Mouse (Mus musculus) lung, embryonic 14.5 days (tissue): ENCODE data around the gene Prr19. TPM values are rescaled to one million over a fixed set of nuclear protein-coding genes. Genes with fewer than 3 reads are reported as not detected.
A peak's percentile ranks its signal among the peaks of the same experiment; 100 is the strongest.

Experiments
- ATAC-seq: fragments of 200-750 bp; cut with Nextera tagmentation; 2 replicates; pipeline ENCODE4 v1.8.0; 2017; ENCODE audit warnings: mild to moderate bottlenecking, moderate TSS enrichment, moderate library complexity; ENCODE audit not compliant: insufficient read depth
- DNase-seq: peaks from one replicate; pipeline ENCODE4 v3.0.0-alpha.2; 2015
- H3K27ac ChIP-seq: fragments of 300-500 bp; sonication (generic); 2 replicates; pipeline ENCODE4 v1.5.1; 2014; ENCODE audit warnings: low read depth, mild to moderate bottlenecking, moderate library complexity
- H3K27me3 ChIP-seq: fragments of 300-500 bp; sonication (generic); 2 replicates; pipeline ENCODE4 v1.6.1; 2014; ENCODE audit warnings: low read length, control low read depth; ENCODE audit not compliant: insufficient read depth
- H3K36me3 ChIP-seq: fragments of 300-500 bp; sonication (generic); 2 replicates; pipeline ENCODE4 v1.6.1; 2014; ENCODE audit warnings: control low read depth; ENCODE audit not compliant: insufficient read depth
- H3K4me1 ChIP-seq: fragments of 300-500 bp; sonication (generic); 2 replicates; pipeline ENCODE4 v1.6.1; 2014; ENCODE audit warnings: antibody characterized with exemption, control low read depth; ENCODE audit not compliant: insufficient read depth
- H3K4me2 ChIP-seq: fragments of 300-500 bp; sonication (generic); 2 replicates; pipeline ENCODE4 v1.6.1; 2014; ENCODE audit warnings: mild to moderate bottlenecking
- H3K4me3 ChIP-seq: fragments of 300-500 bp; sonication (generic); 2 replicates; pipeline ENCODE4 v1.5.1; 2014; ENCODE audit warnings: low read depth, low read length
- H3K9ac ChIP-seq: fragments of 300-500 bp; sonication (generic); 2 replicates; pipeline ENCODE4 v1.6.1; 2014
- H3K9me3 ChIP-seq: fragments of 300-500 bp; sonication (generic); 2 replicates; pipeline ENCODE4 v1.6.1; 2016; ENCODE audit warnings: low read depth, low read length, control low read depth
- CTCF ChIP-seq: IDR thresholded peaks from 2 replicates; pipeline ENCODE4 v1.5.1; 2016; ENCODE audit warnings: antibody characterized with exemption, low read depth
- WGBS: fragments of 180-500 bp; shearing (Covaris S2); extraction: QIAGEN DNeasy Blood & Tissue Kit; methylation state at CpG from one replicate; pipeline ENCODE4 v1.1.7; 2014; 5-methylcytosine and 5-hydroxymethylcytosine counted together
- polyA plus RNA-seq: library from polyadenylated mRNA; unstranded; fragments of >200 nt; fragmentation: Nextera tagmentation; extraction: Ambion mirVana; gene quantifications from 2 replicates; pipeline ENCODE4 v1.2.1, GENCODE M21; 2014

Gene Prr19
- polyA plus RNA-seq, 1 experiment from 2014 or later = 0.29 TPM

DNA sequence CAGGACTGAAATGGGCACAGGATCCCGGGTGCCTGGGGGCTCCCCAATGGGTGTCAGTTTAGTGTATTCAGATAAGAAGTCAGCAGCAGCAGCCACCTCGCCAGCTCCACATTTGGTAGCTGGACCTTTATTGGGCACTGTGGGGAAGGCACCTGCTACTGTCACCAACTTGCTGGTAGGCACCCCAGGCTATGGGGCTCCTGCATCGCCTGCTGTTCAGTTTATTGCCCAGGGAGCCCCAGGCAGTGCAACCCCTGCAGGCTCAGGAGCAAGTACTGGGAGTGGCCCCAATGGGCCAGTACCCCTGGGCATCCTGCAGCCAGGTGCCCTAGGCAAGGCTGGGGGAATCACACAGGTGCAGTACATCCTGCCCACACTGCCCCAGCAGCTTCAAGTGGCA, 12.5 kb upstream of the Prr19 start:
- no peak for TF ChIP-seq CTCF
- no peaks in the 10 kb centered on the region for H3K27me3 ChIP-seq
- H3K4me1 ChIP-seq = peaks cover 6% of the 10 kb centered on the region
- WGBS = 88% methylated on average over 3 of the region's 3 CpGs
- H3K4me2 ChIP-seq = no peak overlapping the region
- H3K9me3 ChIP-seq = no peaks in the 10 kb centered on the region
- no peak overlapping the region for H3K9ac ChIP-seq
- no peak overlapping the region for H3K4me3 ChIP-seq
- no peak overlapping the region for H3K27ac ChIP-seq
- H3K36me3 ChIP-seq = peaks cover 91% of the 10 kb centered on the region
- ATAC-seq (no peak), DNase-seq (no peak)

DNA sequence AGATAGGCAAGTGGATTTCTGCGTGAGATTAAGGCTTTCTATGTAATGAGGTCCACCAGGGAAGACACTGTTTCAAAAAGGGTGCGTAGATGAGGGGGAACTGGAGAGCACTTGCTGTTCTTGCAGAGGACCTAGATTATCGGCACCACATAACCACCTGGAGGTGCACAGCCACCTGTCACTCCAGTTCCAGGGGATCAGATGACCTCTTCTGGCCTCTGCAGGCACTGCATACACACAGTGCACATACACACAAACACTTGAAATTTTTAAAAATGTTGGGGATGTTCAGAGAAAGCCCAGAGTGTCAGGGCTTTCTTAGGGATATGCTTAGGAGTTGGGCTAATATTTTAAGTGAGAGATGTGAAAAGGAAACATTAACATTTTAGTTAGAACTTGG, 11.3 kb upstream of the Prr19 start:
- peak; percentile 21; the same call in 1 of the 2 replicates for TF ChIP-seq CTCF
- DNase-seq (no peak), ATAC-seq (no peak)
- Histone ChIP-seq H3K27me3 (no peaks in the 10 kb centered on the region), H3K9me3 (no peaks in the 10 kb centered on the region), H3K36me3 (peaks cover 100% of the 10 kb centered on the region), H3K4me1 (no peaks in the 10 kb centered on the region), H3K27ac (no peak overlapping the region), H3K4me3 (no peak overlapping the region), H3K9ac (no peak overlapping the region), H3K4me2 (no peak overlapping the region)
- WGBS = 96% methylated on average over 3 of the region's 3 CpGs

DNA sequence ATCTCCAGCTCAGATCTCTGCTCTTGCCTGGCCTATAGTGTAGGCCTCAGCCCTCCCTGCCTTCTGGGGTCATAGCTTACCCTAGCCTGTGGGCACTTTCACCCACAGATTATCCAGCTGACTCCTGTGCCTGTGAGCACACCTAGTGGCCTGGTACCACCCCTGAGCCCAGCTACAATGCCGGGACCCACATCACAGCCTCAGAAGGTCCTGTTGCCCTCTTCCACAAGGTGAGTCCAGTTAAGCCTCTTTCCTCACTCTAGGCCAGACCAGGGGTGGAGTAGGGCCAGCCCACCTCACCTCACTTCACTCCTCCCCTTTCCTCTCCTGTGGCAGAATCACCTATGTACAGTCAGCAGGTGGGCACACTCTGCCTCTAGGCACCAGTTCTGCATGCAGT, 10.7 kb upstream of the Prr19 start:
- 97% methylated on average over 1 of the region's 1 CpGs for WGBS
- no peak for TF ChIP-seq CTCF

DNA sequence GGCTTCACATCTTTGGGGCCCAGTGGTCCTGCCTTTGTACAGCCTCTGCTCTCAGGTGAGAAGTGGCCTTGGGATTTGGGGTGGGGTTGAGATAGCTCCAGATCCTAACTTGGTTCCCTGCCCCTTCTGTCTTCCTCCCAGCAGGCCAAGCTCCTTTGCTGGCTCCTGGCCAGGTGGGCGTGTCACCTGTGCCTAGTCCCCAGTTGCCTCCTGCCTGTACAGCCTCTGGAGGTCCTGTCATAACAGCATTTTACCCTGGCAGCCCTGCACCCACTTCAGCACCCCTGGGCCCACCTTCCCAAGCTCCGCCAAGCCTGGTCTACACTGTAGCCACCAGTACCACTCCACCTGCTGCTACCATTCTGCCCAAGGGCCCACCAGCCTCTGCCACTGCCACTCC, 10.3 kb upstream of the Prr19 start:
- DNase-seq = peak; percentile 68
- Histone ChIP-seq H3K9ac (no peak overlapping the region), H3K4me2 (no peak overlapping the region), H3K27me3 (no peaks in the 10 kb centered on the region), H3K36me3 (peaks cover 98% of the 10 kb centered on the region), H3K4me3 (no peak overlapping the region), H3K27ac (no peak overlapping the region), H3K9me3 (no peaks in the 10 kb centered on the region), H3K4me1 (no peaks in the 10 kb centered on the region)
- TF ChIP-seq CTCF = no peak
- ATAC-seq = peak; percentile 21; the same call in 1 of the 2 replicates
- WGBS = 83% methylated on average over 2 of the region's 2 CpGs

More for the DNA sequence above, 10.7 kb upstream of the Prr19 start:
- Histone ChIP-seq H3K4me1 (no peaks in the 10 kb centered on the region), H3K4me3 (no peak overlapping the region), H3K36me3 (peaks cover 100% of the 10 kb centered on the region), H3K27ac (no peak overlapping the region), H3K9ac (no peak overlapping the region), H3K9me3 (no peaks in the 10 kb centered on the region), H3K27me3 (no peaks in the 10 kb centered on the region), H3K4me2 (no peak overlapping the region)
- no peak for DNase-seq
- ATAC-seq = no peak

DNA sequence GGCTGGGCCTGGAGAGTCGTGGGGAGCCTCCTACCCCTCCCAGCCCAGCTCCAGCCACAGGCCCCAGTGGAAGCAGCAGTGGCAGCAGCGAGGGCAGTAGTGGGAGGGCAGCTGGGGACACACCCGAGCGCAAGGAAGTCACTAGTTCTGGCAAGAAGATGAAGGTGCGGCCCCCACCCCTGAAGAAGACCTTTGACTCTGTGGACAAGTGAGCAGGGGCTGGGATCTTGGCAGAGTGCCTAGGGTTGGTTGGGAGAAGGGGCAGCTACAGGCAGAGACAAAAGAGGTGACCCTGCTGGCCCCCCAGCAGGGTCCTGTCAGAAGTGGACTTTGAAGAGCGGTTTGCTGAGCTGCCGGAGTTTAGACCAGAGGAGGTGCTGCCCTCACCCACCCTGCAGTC, 9.1 kb upstream of the Prr19 start:
- TF ChIP-seq CTCF = no peak
- 47% methylated on average over 7 of the region's 7 CpGs for WGBS
- H3K9ac ChIP-seq = no peak overlapping the region

DNA sequence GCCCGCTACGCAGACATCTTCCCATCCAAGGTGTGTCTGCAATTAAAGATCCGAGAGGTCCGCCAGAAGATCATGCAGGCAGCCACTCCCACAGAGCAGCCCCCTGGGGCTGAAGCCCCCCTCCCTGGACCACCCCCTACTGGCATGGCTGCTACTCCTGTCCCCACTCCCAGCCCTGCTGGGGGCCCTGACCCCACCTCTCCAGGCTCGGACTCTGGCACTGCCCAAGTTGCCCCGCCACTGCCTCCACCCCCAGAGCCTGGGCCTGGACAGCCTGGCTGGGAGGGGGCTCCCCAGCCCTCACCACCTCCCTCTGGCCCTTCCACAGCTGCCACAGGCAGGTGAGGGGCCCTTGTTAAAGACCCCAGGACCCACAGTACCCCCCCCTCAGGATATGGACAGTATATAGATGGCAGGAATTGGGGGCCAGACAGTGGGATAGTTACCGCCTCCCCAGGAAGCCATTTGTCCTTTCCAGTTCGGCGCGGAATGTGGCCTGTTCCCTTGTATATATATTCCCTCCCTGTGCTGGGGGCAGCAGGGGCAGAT, 7.9 kb upstream of the Prr19 start:
- no peak overlapping the region for H3K27ac ChIP-seq
- no peak overlapping the region for H3K9ac ChIP-seq
- H3K9me3 ChIP-seq = no peaks in the 10 kb centered on the region
- TF ChIP-seq CTCF = no peak
- DNase-seq (no peak), ATAC-seq (no peak)
- H3K4me3 ChIP-seq = no peak overlapping the region
- H3K36me3 ChIP-seq = peaks cover 74% of the 10 kb centered on the region
- no peaks in the 10 kb centered on the region for H3K4me1 ChIP-seq
- H3K4me2 ChIP-seq = no peak overlapping the region
- 68% methylated on average over 9 of the region's 10 CpGs for WGBS
- no peaks in the 10 kb centered on the region for H3K27me3 ChIP-seq

More for the DNA sequence above, 9.1 kb upstream of the Prr19 start:
- no peak overlapping the region for H3K4me3 ChIP-seq
- ATAC-seq (no peak), DNase-seq (no peak)
- H3K27me3 ChIP-seq = no peaks in the 10 kb centered on the region
- no peaks in the 10 kb centered on the region for H3K4me1 ChIP-seq
- no peak overlapping the region for H3K4me2 ChIP-seq
- no peak overlapping the region for H3K27ac ChIP-seq
- no peaks in the 10 kb centered on the region for H3K9me3 ChIP-seq
- peaks cover 86% of the 10 kb centered on the region for H3K36me3 ChIP-seq

DNA sequence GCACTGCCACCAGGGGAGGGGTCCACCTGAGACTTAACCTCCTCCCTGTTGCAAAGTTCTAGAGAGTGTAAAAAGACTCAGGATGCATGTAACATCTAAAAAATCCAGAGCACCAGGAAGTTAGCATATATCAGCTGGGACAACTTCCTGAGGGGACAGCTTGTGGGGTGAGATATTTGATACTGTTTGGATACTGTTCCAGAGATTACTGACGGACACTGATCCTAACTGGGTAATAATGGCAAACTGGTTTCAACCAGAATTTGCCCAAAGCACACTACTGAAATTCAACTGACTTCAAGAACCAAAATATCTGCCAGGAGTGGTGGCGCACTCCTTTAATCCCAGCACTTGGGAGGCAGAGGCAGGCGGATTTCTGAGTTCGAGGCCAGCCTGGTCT, 6.7 kb upstream of the Prr19 start:
- ATAC-seq (no peak), DNase-seq (no peak)
- no peaks in the 10 kb centered on the region for H3K9me3 ChIP-seq
- no peaks in the 10 kb centered on the region for H3K4me1 ChIP-seq
- WGBS = 86% methylated on average over 4 of the region's 4 CpGs
- H3K36me3 ChIP-seq = peaks cover 62% of the 10 kb centered on the region
- no peak overlapping the region for H3K4me2 ChIP-seq
- H3K4me3 ChIP-seq = no peak overlapping the region
- no peak overlapping the region for H3K27ac ChIP-seq
- no peak overlapping the region for H3K9ac ChIP-seq
- TF ChIP-seq CTCF = no peak
- H3K27me3 ChIP-seq = no peaks in the 10 kb centered on the region
